Mouse (Mus musculus) lung, adult 2 months (tissue): Measurements from ENCODE around the gene Rtf2. TPM values are rescaled to one million over a fixed set of nuclear protein-coding genes. Genes with fewer than 3 reads are reported as not detected.

Source experiments
- DNase-seq: peaks from one replicate; pipeline ENCODE4 v3.0.0; 2022
- H3K4me1 ChIP-seq: fragments of 200-500 bp; 2 replicates; pipeline ENCODE4 v1.6.1; 2011; ENCODE audit warnings: low read length; ENCODE audit not compliant: control insufficient read depth, insufficient read depth
- H3K4me3 ChIP-seq: fragments of 200-500 bp; replicated peaks from 2 replicates; pipeline ENCODE3; 2011; ENCODE audit warnings: low read depth, mild to moderate bottlenecking, control low read depth, low read length; ENCODE audit errors: extremely low read depth
- CTCF ChIP-seq: fragments of 200-500 bp; IDR thresholded peaks from 2 replicates; pipeline ENCODE4 v1.5.1; 2011; ENCODE audit warnings: mild to moderate bottlenecking, low read length, control low read depth; ENCODE audit not compliant: insufficient read depth
- POLR2A ChIP-seq: fragments of 200-500 bp; IDR thresholded peaks from 2 replicates; pipeline ENCODE4 v1.6.1; 2011; ENCODE audit warnings: low read depth, mild to moderate bottlenecking, control low read depth, low read length, borderline replicate concordance; ENCODE audit errors: extremely low read depth
- WGBS: fragments of 180-500 bp; shearing (Covaris S2); methylation state at CpG from one replicate; pipeline ENCODE4 v1.1.7; 2018; 5-methylcytosine and 5-hydroxymethylcytosine counted together
- polyA plus RNA-seq: library from polyadenylated mRNA; depleted of rRNA; stranded (reverse); fragments of >200 nt; gene quantifications from 2 replicates; pipeline ENCODE4 v1.2.3, GENCODE M21; 2012

Rtf2 gene
- polyA plus RNA-seq, 1 experiment: 47.6 TPM

- no peak for TF ChIP-seq CTCF
- no peak for TF ChIP-seq POLR2A
- DNase-seq: no peak
- 49% methylated on average over 3 of the region's 3 CpGs for WGBS
- H3K4me1 ChIP-seq: peaks cover 3% of the 10 kb centered on the region; the same call in 1 of the 2 replicates
- no peak overlapping the region for H3K4me3 ChIP-seq
Measured at GRCm38 (mm10) chr2:172405011-172405410, 35.3 kb upstream of the Rtf2 start.

- Histone ChIP-seq H3K4me3 (no peak overlapping the region), H3K4me1 (no peaks in the 10 kb centered on the region)
- 31% methylated on average over 4 of the region's 4 CpGs for WGBS
- no peak for DNase-seq
- TF ChIP-seq CTCF (no peak), POLR2A (no peak)
Measured at GRCm38 (mm10) chr2:172406173-172406572, 34.2 kb upstream of the Rtf2 start.

GRCm38 (mm10) chr2:172407499-172407898, 32.9 kb upstream of the Rtf2 start:
- DNase-seq: no peak
- Histone ChIP-seq H3K4me1 (no peaks in the 10 kb centered on the region), H3K4me3 (no peak overlapping the region)
- TF ChIP-seq CTCF: no peak
- no peak for TF ChIP-seq POLR2A
- 67% methylated on average over 2 of the region's 2 CpGs for WGBS

- DNase-seq: no peak
- Histone ChIP-seq H3K4me3 (no peak overlapping the region), H3K4me1 (no peaks in the 10 kb centered on the region)
- 60% methylated on average over 2 of the region's 2 CpGs for WGBS
- TF ChIP-seq POLR2A (no peak), CTCF (no peak)
Measured at GRCm38 (mm10) chr2:172410686-172411085, 29.7 kb upstream of the Rtf2 start.

- 60% methylated on average over 11 of the region's 11 CpGs for WGBS
- DNase-seq: no peak
- Histone ChIP-seq H3K4me3 (no peak overlapping the region), H3K4me1 (no peaks in the 10 kb centered on the region)
- TF ChIP-seq POLR2A: no peak
Measured at GRCm38 (mm10) chr2:172411091-172411490, 29.3 kb upstream of the Rtf2 start.

GRCm38 (mm10) chr2:172412454-172412853, 27.9 kb upstream of the Rtf2 start:
- no peak for DNase-seq
- WGBS: 12% methylated on average over 9 of the region's 9 CpGs
- Histone ChIP-seq H3K4me3 (no peak overlapping the region), H3K4me1 (no peaks in the 10 kb centered on the region)
- TF ChIP-seq CTCF: no peak
- TF ChIP-seq POLR2A: no peak

GRCm38 (mm10) chr2:172413273-172413672, 27.1 kb upstream of the Rtf2 start:
- WGBS: 17% methylated on average over 4 of the region's 4 CpGs
- Histone ChIP-seq H3K4me3 (no peak overlapping the region), H3K4me1 (no peaks in the 10 kb centered on the region)
- TF ChIP-seq POLR2A (no peak), CTCF (no peak)
- DNase-seq: no peak

GRCm38 (mm10) chr2:172413894-172414293, 26.5 kb upstream of the Rtf2 start:
- no peaks in the 10 kb centered on the region for H3K4me1 ChIP-seq
- TF ChIP-seq CTCF: no peak
- no peak for TF ChIP-seq POLR2A
- no peak for DNase-seq
- 49% methylated on average over 5 of the region's 5 CpGs for WGBS
- H3K4me3 ChIP-seq: no peak overlapping the region

GRCm38 (mm10) chr2:172416218-172416617, 24.1 kb upstream of the Rtf2 start:
- TF ChIP-seq POLR2A (no peak), CTCF (no peak)
- WGBS: 59% methylated on average over 12 of the region's 12 CpGs
- no peak for DNase-seq
- no peak overlapping the region for H3K4me3 ChIP-seq
- no peaks in the 10 kb centered on the region for H3K4me1 ChIP-seq

- H3K4me3 ChIP-seq: no peak overlapping the region
- WGBS: 87% methylated on average over 5 of the region's 5 CpGs
- H3K4me1 ChIP-seq: no peaks in the 10 kb centered on the region
- TF ChIP-seq CTCF (no peak), POLR2A (no peak)
- no peak for DNase-seq
Measured at GRCm38 (mm10) chr2:172416876-172417275, 23.5 kb upstream of the Rtf2 start.

GRCm38 (mm10) chr2:172418208-172418607, 22.1 kb upstream of the Rtf2 start:
- Histone ChIP-seq H3K4me3 (no peak overlapping the region), H3K4me1 (no peaks in the 10 kb centered on the region)
- TF ChIP-seq CTCF (no peak), POLR2A (no peak)
- 67% methylated on average over 5 of the region's 5 CpGs for WGBS
- DNase-seq: no peak
